Mouse (Mus musculus): ENCODE results near the gene Disp1.

Gene Disp1

DNA sequence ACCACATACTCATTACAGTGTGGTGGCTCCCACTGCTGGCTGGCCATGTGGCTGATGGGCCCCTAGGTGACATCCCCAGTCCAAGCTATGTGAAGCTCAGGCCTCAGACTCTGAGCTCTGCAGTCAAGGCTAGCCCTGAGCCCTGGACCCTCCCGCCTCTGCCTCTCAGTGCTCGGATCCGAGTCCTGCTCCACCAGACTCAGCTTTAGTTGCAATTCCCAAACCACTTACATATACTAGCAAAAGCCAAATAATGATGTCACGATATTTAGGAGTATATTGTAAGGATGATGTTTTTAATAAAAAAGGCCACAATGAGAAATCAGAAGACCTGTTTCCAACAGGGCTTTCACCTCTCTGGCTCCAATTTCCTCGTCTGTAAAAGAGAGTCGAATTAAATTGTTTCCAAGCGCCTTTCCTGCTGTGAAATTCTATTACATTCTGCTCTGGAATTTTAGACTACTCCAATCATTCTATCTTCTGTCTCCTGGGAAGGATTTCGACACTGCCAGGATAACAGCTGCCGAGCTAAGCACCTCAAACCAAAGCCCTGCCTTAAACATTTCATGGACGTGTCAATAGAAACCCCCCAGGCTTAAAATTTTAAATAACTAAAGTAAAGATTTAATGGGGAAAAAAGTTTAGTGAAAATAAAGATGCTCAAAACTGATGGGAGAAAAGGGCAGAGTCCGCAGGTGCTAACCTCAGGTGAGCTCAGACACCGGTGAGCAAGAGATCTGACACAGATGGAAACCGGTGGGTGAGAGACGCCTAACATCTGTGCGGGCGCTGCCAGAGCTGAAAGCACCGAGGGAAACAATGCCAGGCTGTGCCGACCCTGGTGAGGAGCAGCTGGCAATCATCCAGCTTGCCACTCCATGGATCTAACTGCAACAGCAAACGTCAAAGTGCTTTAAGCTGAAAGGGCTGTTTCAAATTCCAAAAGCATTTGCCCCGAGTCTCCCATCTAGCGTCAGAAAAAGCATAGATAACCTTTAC lies 103.2 kb downstream of the Disp1 start:
- DNase-seq: no peak

DNA sequence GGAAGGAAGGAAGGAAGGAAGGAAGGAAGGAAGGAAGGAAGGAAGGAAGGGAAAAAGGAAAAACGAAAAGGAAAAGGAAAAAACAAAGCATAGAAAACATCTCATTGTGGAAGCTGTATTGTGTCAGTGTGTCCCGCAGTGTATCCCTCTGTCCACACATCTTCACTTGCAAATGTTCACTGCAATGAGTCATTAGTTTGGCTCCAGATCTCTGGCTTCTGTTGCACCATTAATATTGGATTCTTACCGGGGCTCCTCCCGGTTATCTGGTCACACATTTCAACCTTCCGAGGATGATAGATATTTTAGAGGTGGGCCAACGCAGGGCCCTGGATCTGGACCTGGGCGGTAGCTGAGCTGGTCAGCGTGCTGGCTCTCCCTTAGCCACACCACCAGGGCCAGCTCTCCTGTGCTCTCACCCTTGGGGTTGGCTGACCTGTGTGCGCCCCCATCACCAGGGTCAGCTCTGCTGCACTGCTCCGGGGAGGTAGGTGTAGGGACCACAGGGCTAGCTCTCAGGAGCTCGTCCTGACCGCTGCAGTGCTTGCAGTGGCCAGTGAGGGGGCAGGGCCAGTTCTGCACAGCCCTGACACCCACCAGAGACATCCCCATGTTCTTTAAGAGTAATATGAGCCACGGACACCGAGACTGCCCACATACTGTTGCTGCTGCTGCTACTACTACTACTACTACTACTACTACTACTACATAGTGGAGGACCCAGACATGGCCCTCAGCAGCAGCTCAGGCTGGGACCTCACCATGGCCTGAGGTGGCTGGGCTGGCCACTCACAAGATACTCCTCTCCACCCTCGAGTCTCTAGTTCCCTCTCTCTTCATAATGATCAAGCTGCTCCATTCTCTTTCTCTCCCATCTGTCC lies 104.1 kb downstream of the Disp1 start:
- no peak for DNase-seq

DNA sequence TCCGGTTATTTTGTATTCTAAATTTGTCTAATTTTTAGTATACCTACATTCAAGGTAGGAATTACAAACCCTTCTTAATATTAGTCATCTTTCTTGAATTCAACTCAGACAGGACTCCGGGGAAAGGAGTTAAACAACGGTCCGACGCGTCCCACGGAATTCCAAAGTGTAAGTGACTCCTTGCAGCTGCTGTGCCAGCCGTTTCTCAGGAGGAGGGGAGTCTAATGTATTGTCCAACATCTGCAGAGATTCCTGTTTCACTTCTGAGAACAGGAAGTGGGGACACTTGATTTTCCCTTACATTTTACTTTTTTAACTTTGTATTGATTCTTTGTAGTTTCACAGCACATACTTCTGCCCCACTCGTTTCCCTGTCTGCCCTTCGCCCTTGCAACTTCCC lies 104.9 kb downstream of the Disp1 start:
- DNase-seq: no peak

DNA sequence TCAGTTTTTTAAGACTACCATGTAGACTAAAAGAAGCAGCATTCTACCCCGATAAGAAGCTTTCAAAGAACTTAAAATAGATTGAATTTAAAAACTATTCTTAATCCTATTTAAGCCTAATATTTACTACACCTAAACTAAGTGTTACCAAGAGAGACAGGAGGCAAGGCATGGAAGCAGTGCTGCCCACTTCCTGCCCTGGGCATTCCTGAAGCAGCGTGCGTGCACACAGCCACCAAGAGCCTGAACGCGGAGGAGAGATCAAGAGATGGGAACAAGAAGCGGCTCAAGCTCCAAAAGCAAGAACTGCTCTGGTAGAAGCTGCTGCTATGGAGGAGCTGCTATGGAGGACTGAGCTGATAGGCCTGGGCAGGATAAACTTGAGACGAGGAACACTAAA lies 106.2 kb downstream of the Disp1 start:
- no peak for DNase-seq

DNA sequence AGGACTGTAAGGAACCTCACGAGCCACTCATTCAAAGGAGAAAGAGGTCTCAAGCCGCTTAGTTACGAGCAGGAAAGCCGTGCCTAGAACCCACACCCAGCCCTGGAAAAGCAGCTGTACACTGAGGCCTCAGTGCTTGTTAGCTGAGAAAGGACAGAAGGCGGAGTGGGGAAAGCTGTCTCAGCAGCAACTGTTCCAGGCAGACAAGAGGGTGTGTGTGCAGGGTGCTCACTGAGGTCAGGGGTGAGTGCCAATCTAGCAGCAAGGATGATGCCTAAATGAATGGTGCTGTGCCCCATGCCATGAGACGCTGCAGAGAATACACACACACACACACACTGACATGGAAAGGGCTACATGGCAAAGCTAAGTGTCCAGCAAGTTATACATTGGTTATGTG lies 106.8 kb downstream of the Disp1 start:
- DNase-seq: no peak

DNA sequence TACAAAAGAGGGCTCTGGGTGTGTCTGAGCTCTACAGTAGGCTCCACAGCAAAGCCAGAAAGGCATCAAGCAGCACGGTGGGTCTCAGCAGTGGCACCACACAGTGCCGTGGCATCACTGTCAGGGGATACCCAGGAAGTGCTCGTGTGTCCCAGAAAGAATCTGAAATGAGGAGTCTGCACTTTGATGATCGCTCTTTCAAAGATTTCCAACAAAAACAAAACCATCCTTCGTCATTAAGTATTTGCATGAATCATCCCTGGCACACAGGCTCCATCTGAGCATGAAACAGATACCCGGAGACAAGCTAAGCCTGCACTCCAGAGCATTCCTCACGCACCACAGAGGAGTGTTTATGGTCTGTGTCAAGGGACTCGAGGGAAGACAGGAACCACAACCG lies 107.8 kb downstream of the Disp1 start:
- no peak for DNase-seq

DNA sequence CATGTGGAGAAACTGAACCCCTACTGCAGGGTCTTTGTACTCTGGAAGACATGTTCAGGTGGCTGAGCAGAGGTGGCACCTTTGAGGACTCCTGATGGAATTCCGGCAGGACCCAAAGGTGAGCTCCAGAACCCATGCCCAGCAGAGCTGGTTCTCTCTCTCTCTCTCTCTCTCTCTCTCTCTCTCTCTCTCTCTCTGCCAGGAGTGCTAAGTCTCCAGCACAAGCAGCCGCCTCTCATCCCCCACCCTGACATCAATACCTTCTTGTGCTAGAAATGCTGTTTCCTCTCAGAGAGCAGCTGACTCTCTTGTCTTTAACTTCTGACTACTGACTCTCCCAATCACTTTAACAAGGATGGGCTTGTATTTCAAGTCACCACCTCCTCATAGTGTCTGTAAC lies 113.8 kb downstream of the Disp1 start:
- DNase-seq: no peak

DNA sequence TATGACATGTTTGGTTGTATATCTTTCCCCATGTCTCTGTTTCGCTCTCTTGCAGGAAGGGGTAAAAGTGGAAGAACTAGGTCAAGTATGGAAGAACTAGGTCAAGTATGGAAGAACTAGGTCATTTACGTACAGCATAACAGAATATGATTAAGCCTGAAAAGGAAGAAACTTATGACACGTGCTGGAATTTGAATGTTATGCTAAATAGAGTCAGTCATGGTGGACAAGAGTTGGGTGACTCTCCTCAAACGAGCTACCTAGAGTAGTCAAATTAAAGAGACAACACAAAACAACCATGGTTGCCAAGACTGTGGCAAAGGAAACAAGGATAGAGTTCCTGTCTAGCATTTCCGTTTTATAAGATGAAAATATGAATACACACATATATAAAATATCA lies 116.6 kb downstream of the Disp1 start:
- DNase-seq: no peak

DNA sequence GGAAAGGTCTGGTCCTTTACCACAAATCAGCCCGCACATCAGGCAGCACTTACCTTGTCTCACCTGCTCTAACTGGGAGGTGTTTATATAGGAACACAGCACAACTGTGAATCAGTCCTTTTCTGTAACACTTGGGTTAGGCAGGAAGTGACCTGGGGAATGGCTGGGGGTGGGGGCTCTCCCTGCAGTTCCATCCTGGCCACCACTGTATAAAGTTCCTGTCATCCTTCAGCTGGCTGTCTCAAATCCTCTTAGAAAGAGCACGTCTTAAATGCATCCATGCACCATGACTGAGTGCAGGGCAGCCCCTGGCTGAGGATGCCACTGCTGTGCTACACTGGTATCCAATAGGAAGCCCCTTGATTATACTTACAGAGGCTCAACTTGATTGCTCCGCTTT lies 118.5 kb downstream of the Disp1 start:
- DNase-seq: no peak

DNA sequence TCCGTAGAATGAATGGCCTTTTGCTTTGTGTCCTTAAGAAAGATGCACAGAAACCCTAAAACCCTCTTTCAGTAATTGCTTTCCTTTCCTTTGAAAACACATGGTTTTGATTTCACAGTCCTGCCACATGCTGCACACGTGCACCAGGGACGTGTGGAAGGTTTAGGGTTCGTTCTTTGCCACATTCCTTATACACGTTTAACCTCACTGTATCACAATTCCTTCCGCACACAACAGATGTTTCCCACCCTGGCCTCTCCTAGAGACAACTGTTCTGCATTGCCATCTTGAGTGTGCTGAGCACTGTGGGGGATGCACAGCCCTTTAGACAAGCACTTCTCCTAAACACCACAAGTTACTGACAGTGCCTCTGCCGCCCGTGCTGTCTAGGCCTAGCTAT lies 119.2 kb downstream of the Disp1 start:
- no peak for DNase-seq

DNA sequence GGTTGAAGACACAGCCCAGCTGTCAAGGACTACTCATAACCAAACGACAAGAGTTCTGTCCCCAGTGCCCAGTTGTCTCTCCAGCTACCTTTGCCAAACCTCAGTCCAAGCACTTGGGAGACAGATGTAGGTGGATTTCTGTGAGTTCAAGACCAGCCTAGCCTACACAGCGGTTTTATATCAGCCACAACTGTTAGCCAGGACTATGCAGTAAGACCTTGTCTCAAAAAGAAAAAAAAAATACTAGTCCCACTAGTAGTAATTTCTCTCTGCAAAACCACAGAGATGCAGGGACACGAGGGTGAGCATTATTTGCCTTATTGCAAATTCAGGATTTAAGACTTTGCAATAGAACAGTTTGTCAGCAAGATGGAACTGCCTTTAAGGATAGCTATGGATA lies 120.0 kb downstream of the Disp1 start:
- DNase-seq: no peak

DNA sequence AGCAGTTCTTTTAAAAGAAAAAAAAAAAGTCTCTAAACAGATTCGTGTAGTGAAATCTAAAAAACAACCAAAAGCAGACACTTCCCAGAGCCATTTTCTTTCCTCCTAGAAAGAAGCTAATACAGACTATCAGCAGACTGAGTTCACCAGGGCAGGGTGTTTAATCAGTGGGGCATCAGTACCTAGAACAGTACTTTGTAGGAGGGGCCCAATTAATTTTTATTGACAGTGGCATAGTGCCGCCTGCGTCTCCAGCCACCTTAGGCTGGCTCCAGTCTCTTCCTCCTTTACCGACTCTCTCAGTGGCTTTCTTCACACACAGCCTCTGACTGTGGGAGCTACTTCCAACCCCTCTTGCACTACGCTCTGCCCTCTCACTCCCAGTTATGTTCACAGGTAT lies 121.1 kb downstream of the Disp1 start:
- no peak for DNase-seq

DNA sequence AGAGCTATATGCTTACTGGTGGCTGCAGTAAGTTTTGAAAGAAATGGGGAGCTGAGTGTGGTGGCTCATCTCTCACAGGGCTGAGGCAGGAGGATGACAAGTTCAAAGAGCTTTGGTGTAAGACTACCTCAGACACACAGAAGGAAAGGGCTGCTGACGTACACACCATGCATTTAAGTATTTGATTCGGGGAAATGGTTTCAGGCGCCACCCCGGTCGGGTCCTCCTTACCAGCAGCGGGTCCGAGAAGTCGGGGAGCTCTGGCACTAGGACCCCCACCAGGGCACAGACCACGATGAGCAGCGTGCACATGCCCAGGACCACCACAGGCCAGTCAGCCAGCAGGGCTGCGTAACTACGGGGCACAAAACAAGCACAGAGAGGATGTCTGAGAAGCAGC lies 121.6 kb downstream of the Disp1 start:
- no peak for DNase-seq

DNA sequence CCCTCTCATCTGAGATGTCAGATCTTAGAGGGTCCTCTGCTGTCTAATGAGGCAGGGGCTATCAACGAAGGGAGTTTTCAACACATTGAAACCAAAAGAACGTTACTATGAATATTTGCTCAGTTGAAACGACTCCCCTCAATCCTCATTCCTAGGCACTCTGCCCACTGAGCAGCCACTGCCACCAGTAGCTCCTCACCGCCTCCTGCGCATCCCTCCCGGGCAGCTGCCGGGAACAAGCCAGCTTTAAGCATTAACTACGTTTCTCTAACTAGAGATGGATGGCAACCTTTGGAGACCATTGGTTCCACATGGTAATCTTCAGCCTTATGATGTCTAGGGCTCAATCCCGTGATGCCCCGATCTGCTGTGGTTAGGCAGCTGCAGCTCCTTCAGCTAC lies 123.7 kb downstream of the Disp1 start:
- no peak for DNase-seq

DNA sequence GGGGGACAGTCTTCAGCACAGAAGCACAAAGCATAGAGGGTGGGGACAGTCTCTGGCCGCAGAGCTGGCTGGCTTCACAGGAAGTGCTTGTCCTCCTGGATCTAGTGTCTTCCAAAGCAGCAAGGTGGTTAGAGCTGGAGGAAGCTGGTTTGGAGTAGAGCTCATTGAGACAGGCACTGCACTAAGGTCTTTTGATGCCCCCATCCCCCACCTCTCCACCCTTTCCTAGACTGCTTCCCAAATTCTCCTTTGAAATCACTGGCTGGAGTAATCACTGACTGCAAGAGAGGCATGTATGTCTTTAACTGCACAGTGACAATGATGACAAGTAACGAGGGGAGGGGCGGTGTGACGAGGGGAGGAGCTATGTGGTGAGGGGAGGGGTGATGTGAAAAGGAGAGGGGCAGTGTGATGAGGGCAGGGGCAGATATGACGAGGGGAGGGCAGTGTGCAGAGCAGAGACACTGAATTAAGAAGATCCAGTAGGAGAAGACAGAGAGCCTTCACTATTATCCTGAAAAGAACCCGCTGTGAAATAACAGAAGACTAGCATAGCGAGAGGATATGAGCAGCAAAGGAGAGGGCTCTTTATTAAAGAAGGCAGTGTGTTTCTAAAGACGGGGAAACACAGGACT lies 125.8 kb downstream of the Disp1 start:
- DNase-seq: no peak

DNA sequence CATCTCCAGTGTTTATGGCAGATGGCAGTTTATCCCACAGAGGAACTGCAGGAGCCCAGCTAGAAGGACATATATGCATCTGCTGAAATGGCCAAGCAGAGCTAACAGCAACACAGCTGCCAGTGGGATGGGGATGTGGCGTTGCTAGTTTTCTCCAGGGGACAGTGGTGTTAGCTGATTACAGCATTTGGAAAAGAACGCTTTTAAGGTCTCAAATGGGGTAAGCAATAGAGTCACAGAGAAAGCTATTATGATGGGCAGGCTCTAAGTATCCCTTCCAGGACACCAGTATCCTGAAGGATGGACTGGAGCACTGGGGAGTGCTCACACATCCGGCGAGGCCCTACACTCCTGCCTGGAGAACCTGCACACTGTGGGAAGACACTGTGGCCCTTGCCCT lies 129.0 kb downstream of the Disp1 start:
- no peak for DNase-seq

DNA sequence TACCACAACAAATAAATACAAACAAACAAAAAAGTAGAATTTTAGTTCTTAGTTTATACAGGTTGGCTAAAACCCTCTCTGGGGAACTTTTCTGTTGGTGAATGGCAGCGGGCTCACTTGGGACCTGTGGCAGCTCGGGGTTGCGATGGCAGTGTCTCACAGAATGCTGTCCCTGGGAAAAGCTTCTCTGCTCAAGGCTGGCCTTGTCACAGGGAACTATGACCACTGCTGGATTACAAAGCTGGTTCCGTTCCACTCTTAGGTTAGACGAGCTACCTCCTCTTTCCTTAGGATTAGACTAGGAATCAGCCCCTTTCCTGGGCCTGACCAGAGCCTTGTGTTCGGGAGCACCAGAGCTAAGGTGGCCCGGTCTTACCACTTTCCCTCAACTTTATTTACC lies 130.1 kb downstream of the Disp1 start:
- DNase-seq: no peak

DNA sequence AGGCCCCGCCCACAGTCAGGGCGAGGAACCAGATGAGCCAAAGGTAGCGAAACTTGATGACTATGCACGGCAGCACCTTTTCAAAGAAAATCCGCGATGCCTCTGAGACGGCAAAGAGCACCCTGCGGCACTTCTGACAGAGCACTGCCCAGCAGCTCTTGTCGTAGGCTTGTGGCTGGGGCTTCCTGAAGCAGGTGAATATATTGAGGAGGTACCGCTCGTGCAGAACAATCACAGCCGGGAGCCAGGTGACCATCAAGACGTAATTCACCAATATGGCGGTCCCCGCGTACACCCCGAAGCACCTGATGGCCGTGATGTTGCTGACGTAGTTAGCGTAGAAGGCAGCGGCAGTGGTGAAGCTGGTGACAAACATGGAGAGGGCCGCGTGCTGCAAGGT lies 132.7 kb downstream of the Disp1 start:
- DNase-seq: no peak

DNA sequence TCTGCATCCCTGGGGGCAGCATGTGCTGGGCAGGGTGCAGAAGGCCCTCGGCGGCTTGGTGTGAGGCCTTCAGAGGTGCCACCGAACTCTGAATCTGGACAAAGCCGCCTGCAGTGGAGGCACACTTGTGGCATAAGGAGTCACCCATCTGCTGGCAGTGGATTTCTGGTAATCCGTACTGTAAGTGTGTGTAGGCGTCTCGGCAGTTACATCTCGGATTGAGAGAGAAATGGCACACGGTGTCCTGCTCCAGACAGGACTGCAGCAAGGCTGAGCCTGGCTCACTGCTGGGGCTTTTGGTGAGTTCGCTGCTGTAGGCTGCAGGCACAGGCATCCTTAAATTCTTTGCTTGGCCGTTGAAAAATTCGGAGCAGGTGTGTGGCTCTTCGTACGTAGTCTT lies 134.5 kb downstream of the Disp1 start:
- DNase-seq: no peak

DNA sequence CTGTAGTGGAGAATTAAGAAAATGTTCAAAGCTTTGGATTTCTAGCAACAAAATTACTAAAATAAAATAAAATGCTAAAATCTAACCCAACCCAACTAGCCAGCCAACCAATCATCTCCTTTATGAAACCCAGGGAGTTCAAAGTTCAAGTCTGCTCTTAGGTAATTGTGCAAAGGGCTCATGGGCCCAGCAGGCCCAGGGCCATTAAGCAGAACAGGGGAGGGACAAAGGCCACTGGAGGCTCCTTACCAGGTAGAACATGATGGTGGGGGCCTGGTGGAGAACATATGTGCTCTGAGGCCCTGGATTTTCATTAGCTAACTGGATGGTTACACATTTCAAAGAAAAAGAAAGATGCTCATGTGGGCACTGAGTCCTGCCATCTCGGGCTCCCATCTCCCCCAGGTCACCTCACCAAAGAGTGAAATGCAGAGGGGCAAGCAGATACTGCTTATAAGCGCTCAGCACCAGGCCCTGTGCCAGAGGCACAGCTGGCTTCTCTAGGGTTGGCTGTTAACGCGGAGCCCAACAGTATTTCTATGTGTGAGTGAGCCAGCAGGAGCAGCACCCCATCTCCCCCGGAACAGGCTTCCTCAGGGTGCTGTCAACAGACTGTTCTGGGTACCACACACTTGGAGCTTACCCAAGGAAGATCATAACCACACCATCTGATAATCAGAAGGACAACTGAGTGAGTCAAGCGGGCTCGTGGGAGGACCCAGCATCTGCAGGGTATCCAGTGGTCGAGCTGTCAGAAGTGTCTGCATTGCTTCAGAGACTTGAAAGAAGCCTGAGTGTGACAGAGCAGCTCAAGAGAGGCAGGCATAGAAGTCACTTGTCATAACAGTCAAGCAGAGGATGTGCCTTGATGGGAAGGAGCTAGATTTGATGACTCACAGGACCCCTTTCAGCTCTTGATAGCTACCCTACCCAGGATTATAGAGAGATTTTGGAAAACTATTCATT lies 137.0 kb downstream of the Disp1 start:
- DNase-seq: no peak

DNA sequence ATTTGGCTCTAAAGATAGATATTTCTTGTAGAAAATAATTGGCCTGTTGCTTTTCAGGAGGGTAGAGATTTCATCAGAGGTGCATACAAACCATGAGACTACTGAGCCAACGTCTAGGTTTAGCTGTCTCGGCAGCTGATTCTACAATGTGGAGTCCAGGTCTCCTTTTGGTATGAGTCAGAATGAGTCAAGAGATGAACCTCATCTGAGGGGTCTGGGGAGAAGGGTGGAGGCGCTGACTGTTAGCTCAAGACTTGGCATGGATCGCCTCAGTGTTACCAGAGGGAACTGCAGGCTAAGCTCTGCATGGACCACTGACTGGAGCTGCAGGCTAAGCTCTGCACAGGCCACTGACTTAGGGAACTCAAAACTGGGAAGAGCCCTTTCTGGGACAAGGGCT lies 138.9 kb downstream of the Disp1 start:
- no peak for DNase-seq

DNA sequence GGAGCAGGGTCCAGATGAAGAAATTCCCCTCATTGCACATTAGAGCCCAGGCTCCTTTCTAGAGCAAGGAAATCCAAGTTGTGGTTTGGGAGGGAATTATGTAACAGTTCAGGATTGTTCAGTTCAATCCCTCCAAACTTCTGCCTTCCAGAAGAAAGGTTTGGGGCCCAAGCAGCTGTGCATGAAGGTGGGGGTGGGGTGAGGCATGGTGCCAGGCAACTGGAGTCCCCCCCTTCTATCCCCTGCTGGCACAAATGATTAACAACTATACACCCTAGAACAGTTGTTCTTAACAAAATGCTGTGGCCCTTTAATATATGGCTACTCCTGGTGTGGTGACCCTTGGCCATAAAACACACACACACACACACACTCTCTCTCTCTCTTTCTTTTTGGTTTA lies 140.2 kb downstream of the Disp1 start:
- DNase-seq: no peak

All from cerebellum, adult 11 months (tissue).